Mouse (Mus musculus) lung, postnatal 4 days (tissue): Measurements from ENCODE around the gene Cyp2a12.
"Not testable (repeated sequence)": the region's sequence is repeated elsewhere in the genome, so short reads cannot be mapped to it uniquely, and the experiment has no call there.

Experiments used
- DNase-seq, 2 experiments: peaks; one replicate each; pipeline ENCODE4 v3.0.0; 2021

The Cyp2a12 gene

GRCm38 (mm10) chr7:27028789-27029188 lies at the start of gene Cyp2a12:
TSS of gene Cyp2a12 (plus strand) at chr7:27029081.
- DNase-seq = no peak

GRCm38 (mm10) chr7:26981464-26981863 lies 47.4 kb upstream of the Cyp2a12 start:
- not testable (repeated sequence) for DNase-seq

DNA sequence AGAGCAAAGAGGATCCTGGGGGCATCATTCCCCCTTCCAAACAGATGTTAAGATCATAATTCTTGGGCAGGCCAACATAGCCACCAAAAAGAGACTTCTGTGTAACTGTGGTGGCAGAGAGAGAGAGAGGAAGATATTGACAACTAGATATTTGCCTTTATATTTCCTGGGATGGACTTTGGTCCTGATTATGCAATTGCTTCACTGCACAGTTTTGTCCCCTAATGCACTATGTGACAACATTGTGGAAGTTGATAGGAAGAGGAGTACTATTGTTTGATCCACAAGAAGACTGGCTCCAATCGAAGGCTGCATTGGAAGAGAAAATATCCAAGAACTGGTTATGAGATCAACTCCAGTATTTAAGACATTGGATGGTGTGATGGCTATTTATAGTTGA lies 46.9 kb upstream of the Cyp2a12 start:
- DNase-seq = not testable (repeated sequence)

DNA sequence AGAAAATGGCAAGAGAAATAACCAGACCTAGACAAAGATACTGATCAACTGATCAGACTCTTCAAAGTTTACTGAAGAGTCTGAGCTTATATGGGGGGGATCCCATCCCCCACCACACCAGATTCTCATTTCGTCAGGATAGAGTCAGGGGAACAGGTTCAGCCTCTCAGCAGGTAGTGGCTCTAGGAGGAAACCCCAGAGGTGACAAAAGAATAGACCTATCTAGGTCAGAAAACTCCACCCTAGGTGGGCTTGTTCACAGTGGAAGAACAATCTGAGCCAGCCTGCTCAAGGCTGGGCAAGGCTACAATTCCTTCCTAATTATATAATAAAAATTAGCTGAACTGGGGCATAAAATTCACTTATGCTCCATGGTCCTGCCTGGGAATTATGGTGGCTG lies 46.3 kb upstream of the Cyp2a12 start:
- DNase-seq = no peak

DNA sequence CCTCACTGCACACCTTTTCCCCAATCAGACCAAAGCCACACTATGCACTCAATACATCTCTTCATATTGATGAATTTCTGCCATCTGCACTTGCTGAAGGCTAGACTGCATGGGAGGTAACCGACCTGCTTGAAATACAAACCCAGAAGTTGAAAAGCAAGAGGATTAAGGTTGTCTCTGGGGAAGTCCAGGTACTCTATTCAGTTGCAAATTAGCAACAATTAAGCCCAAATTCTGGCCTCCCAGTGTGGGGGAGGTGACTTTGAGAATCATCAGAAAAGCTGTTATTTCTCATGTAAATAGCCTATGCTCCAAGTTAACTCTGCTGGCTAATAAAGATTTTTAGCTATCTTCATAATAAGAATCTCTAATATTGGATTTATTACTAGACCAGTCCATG lies 45.7 kb upstream of the Cyp2a12 start:
- DNase-seq = not testable (repeated sequence)

DNA sequence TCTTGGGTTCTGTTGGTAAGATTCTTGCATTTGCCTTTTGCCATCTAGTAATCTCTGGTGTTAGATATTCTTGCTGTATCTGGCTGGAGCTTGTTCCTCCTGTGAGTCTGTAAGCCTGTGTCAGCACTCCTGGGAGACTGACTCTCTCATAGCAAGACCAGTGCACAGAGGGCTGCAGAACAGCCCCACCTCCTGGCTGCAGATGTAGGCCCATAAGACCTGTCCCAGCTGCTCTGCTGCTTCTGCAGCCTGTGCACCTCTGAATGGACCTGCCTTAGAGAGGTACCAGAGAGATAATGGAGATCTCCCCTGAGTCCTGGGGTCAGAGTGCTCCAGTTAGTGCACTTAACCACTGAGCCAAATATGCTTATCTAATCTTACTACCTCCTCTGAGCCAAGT lies 2.3 kb upstream of the Cyp2a12 start:
- DNase-seq = not testable (repeated sequence)

DNA sequence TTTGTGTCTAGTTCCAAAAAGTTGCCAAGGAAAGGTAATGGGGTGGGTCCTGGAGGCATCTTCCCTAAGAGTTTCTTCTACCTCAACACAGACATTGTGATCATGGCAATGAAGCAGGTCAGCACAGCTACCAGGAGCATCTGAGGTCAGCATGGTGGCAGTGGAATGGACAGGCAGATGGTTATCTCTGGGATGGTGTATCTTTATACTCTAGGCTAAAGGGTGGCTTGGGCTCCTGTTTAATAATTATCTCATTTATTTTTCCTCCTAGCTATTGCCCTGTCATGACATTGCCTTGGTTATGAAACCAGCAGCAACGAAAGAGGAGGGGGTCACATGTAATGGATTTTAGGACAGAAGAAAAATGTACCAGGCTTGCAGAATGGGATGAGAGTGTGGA lies 20.0 kb downstream of the Cyp2a12 start:
- not testable (repeated sequence) for DNase-seq

DNA sequence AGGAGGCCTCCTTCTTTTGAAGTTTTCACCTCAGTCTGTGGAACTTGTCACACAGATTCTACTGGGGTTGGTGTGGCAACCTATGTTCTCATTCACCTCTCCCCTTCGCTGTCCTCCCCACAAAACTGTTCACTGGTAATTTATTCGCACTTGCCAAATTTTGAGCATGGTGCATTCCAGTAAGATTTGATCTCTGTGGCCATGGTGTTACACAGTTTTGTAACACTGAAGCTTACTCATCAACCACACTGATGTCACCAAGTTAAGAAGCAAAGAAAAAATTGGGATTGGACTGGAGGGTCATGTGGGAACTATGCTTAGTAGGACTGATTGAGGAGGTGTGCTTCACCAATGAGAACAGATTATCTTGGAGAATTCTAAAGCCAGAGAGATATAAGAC lies 30.5 kb downstream of the Cyp2a12 start:
- not testable (repeated sequence) for DNase-seq

- DNase-seq = not testable (repeated sequence)
These were observed 31.0 kb downstream of the Cyp2a12 start for GRCm38 (mm10) chr7:27059896-27060295.

DNA sequence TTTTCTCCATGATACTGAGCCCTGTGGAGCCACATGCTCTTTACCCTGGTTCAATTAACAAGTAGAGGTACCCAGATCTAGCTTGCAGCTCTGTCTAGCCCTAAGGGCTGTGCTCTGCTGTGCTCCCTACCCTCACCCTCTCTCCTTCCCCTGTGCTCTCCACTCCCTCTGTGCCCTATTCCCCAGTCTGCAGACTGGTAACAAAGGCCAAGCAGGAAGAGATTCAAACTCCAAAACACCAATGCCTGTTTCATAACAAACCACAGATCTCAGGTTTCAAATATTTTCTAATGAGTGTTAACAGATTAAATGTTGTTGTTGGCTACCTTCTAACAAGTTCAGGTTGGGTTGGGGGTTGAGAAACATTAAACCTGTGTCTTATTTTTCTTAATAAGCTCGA lies 49.8 kb downstream of the Cyp2a12 start:
- no peak for DNase-seq

DNA sequence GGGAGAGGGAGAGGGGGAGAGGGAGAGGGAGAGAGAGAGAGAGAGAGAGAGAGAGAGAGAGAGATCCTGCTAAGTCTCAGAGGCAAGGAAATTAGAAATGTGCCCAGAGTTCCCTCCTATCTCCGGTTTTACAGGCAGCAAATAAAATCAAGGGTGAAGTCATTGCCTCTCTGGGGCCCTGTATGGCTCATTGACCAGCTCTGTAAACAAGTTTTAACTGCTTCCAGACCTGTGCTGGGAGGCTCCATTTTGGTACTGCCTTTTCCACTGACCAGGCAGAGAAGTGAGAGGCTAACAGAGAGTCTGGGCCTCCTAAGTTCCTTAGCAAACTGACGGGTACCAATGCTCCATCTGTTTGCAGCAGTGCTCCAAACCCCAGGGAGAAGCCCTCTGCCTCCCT lies 52.7 kb downstream of the Cyp2a12 start:
- no peak for DNase-seq
